Comparison of ENCODE assay signal across 8 mouse cellular contexts in the genomic region with DNA sequence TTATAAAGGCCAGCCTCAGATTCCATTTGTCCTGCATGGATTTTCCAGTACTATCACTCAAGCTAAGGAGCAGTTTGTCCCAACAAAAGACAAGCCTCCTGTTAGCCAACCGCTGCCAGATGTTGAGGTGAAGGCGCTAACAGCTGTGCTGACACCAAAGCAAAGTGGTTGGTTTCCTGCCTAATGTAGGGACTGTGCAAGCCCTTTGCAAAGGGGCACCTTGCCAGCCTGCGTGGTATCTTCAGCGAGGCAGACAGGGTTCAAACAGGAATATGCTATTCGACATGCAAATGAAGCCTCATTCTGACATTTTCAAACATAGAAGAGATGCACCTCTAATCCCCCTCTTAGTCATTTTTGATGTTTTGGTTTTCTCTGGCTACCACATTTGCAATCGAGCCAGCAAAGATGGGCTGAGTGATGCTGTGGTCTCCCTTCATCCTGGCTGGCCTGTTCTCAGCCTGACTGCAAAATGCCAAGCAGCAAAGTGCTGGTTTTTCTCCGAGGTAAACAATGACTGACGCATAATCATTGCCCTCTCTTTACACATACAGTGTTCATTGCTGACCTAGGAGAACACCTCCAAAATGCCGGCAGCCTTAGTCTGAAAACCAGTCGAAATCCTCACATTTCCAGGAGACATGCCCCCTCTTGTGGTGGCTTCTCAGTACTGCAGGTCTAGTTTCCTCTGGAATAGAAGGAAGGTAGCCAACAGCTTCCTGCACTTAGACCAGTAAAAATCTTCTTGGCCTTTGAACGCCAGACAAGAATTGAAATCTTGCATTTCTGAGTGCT.
DNase-seq lines count a peak whose midpoint lies in the region; ATAC-seq and TF ChIP-seq lines count a peak whose summit lies in the region.

No protein-coding gene starts in this region.

- WGBS in embryonic facial prominence, embryonic 15.5 days, result 38% methylated on average over 11 of the region's 11 CpGs
- 37% methylated on average over 11 of the region's 11 CpGs for WGBS in heart, embryonic 12.5 days
- 40% methylated on average over 11 of the region's 11 CpGs for WGBS in liver, embryonic 13.5 days (ENCODE audit: insufficient replicate concordance)
- WGBS in neural tube, embryonic 11.5 days, result 45% methylated on average over 11 of the region's 11 CpGs
- 38% methylated on average over 11 of the region's 11 CpGs for WGBS in stomach, embryonic 16.5 days

- peak; percentile 63 for TF ChIP-seq CTCF in bone marrow macrophage, adult 2 months (IDR thresholded peaks at IDR 0.05; ENCODE audit: low read depth, low read length)

- peak; percentile 77 for DNase-seq in kidney, postnatal 14 days
- peak; percentile 44 for DNase-seq in liver, embryonic 13.5 days
- DNase-seq in neural tube, embryonic 11.5 days (ENCODE audit: low spot score), result peak; percentile 83

- no peak overlapping the region for H3K9ac ChIP-seq in embryonic facial prominence, embryonic 15.5 days
- no peak overlapping the region for H3K9ac ChIP-seq in heart, embryonic 12.5 days
- H3K9ac ChIP-seq in liver, embryonic 13.5 days, result no peak overlapping the region
- no peak overlapping the region for H3K9ac ChIP-seq in neural tube, embryonic 11.5 days (ENCODE audit: low read length)
- no peak overlapping the region for H3K9ac ChIP-seq in stomach, embryonic 16.5 days (ENCODE audit: low read length)

- TF ChIP-seq POLR2A in bone marrow macrophage, adult 2 months (IDR thresholded peaks at IDR 0.05; ENCODE audit: borderline replicate concordance, low read depth, low read length), result no peak

- H3K4me1 ChIP-seq in bone marrow macrophage, adult 2 months (ENCODE audit: control insufficient read depth, insufficient read depth, low read length), result peaks cover 14% of the 10 kb centered on the region
- peaks cover 7% of the 10 kb centered on the region; the same call in 1 of the 2 replicates for H3K4me1 ChIP-seq in embryonic facial prominence, embryonic 15.5 days
- no peaks in the 10 kb centered on the region for H3K4me1 ChIP-seq in heart, embryonic 12.5 days (replicated peaks)
- peaks cover 14% of the 10 kb centered on the region; the same call in 1 of the 2 replicates for H3K4me1 ChIP-seq in liver, embryonic 13.5 days (replicated peaks)
- no peaks in the 10 kb centered on the region for H3K4me1 ChIP-seq in neural tube, embryonic 11.5 days (ENCODE audit: control insufficient read depth, insufficient read depth, low read length)
- no peaks in the 10 kb centered on the region for H3K4me1 ChIP-seq in stomach, embryonic 16.5 days (ENCODE audit: control insufficient read depth, insufficient read depth, low read length)

- peak overlapping the region; percentile 39 for H3K4me2 ChIP-seq in embryonic facial prominence, embryonic 15.5 days (replicated peaks)
- H3K4me2 ChIP-seq in heart, embryonic 12.5 days, result peak overlapping the region; percentile 56
- peak overlapping the region; percentile 28 for H3K4me2 ChIP-seq in liver, embryonic 13.5 days
- 0 out of 2 replicates have a peak overlapping the region, but pooled peaks have one; percentile 12 for H3K4me2 ChIP-seq in neural tube, embryonic 11.5 days (ENCODE audit: low read depth)
- H3K4me2 ChIP-seq in stomach, embryonic 16.5 days (ENCODE audit: low read depth, low read length), result peak overlapping the region; percentile 17; the same call in 1 of the 2 replicates

- no peak overlapping the region for H3K4me3 ChIP-seq in bone marrow macrophage, adult 2 months (ENCODE audit: insufficient read depth, low read length)
- H3K4me3 ChIP-seq in embryonic facial prominence, embryonic 15.5 days (replicated peaks), result no peak overlapping the region; the same call in 1 of the 2 replicates
- H3K4me3 ChIP-seq in heart, embryonic 12.5 days, result no peak overlapping the region
- no peak overlapping the region for H3K4me3 ChIP-seq in liver, embryonic 13.5 days (replicated peaks)
- no peak overlapping the region for H3K4me3 ChIP-seq in neural tube, embryonic 11.5 days (ENCODE audit: low read depth, low read length)
- no peak overlapping the region for H3K4me3 ChIP-seq in stomach, embryonic 16.5 days (replicated peaks; ENCODE audit: low read length)

- no peaks in the 10 kb centered on the region for H3K36me3 ChIP-seq in embryonic facial prominence, embryonic 15.5 days
- no peaks in the 10 kb centered on the region for H3K36me3 ChIP-seq in heart, embryonic 12.5 days
- no peaks in the 10 kb centered on the region for H3K36me3 ChIP-seq in liver, embryonic 13.5 days
- H3K36me3 ChIP-seq in neural tube, embryonic 11.5 days (ENCODE audit: control insufficient read depth, insufficient read depth, low read length), result no peaks in the 10 kb centered on the region
- H3K36me3 ChIP-seq in stomach, embryonic 16.5 days (ENCODE audit: control insufficient read depth, insufficient read depth, low read length), result no peaks in the 10 kb centered on the region

- ATAC-seq in CD4-positive, CD25-positive, alpha-beta regulatory T cell, adult 4 months, result peak; percentile 33
- ATAC-seq in embryonic facial prominence, embryonic 15.5 days (ENCODE audit: insufficient number of reproducible peaks, low FRiP score, low TSS enrichment, low read depth), result no peak
- ATAC-seq in heart, embryonic 12.5 days (ENCODE audit: insufficient number of reproducible peaks, low FRiP score), result no peak
- ATAC-seq in liver, embryonic 13.5 days (ENCODE audit: low read depth), result no peak
- peak; percentile 45 for ATAC-seq in neural tube, embryonic 11.5 days (ENCODE audit: insufficient read depth, low FRiP score, low TSS enrichment)
- ATAC-seq in stomach, embryonic 16.5 days (ENCODE audit: insufficient read depth, low FRiP score), result no peak

- no peak overlapping the region for H3K27ac ChIP-seq in bone marrow macrophage, adult 2 months (ENCODE audit: insufficient read depth, low read depth, low read length)
- no peak overlapping the region for H3K27ac ChIP-seq in embryonic facial prominence, embryonic 15.5 days (replicated peaks)
- no peak overlapping the region for H3K27ac ChIP-seq in heart, embryonic 12.5 days (ENCODE audit: poor library complexity, severe bottlenecking)
- no peak overlapping the region for H3K27ac ChIP-seq in liver, embryonic 13.5 days
- H3K27ac ChIP-seq in neural tube, embryonic 11.5 days (ENCODE audit: low read depth, low read length), result no peak overlapping the region
- no peak overlapping the region for H3K27ac ChIP-seq in stomach, embryonic 16.5 days (ENCODE audit: low read length)

- H3K27me3 ChIP-seq in embryonic facial prominence, embryonic 15.5 days, result no peaks in the 10 kb centered on the region
- H3K27me3 ChIP-seq in heart, embryonic 12.5 days (replicated peaks), result no peaks in the 10 kb centered on the region
- no peaks in the 10 kb centered on the region for H3K27me3 ChIP-seq in liver, embryonic 13.5 days
- no peaks in the 10 kb centered on the region for H3K27me3 ChIP-seq in neural tube, embryonic 11.5 days (ENCODE audit: control insufficient read depth, insufficient read depth, low read length)
- no peaks in the 10 kb centered on the region for H3K27me3 ChIP-seq in stomach, embryonic 16.5 days (ENCODE audit: control insufficient read depth, insufficient read depth, low read length)

- no peaks in the 10 kb centered on the region for H3K9me3 ChIP-seq in embryonic facial prominence, embryonic 15.5 days (replicated peaks)
- H3K9me3 ChIP-seq in heart, embryonic 12.5 days (replicated peaks), result no peaks in the 10 kb centered on the region
- H3K9me3 ChIP-seq in liver, embryonic 13.5 days (replicated peaks), result no peaks in the 10 kb centered on the region
- H3K9me3 ChIP-seq in neural tube, embryonic 11.5 days (ENCODE audit: control insufficient read depth, low read length), result no peaks in the 10 kb centered on the region
- H3K9me3 ChIP-seq in stomach, embryonic 16.5 days (replicated peaks; ENCODE audit: control insufficient read depth, low read length), result no peaks in the 10 kb centered on the region

Comparison
In these comparisons a context has a peak if more than half of its experiments do, and no peak if none do; other contexts are left out.
1. ATAC-seq: peak in CD4-positive, CD25-positive, alpha-beta regulatory T cell, adult 4 months (single experiment) and neural tube, embryonic 11.5 days (single experiment); none in embryonic facial prominence, embryonic 15.5 days (single experiment), heart, embryonic 12.5 days (single experiment), liver, embryonic 13.5 days (single experiment) and stomach, embryonic 16.5 days (single experiment).
2. Peak in every context shown above with its lines, with median percentiles within 50 percentile points of each other: H3K4me2 ChIP-seq and DNase-seq.